Mouse (Mus musculus) stomach, embryonic 16.5 days (tissue): Measurements from ENCODE around the gene Gm29133. TPM values are rescaled to one million over a fixed set of nuclear protein-coding genes. Genes with fewer than 3 reads are reported as not detected.

ENCODE experiments used
- ATAC-seq: fragments of 200-750 bp; cut with Nextera tagmentation; 2 replicates; pipeline ENCODE4 v1.8.0; 2017; ENCODE audit warnings: moderate number of reproducible peaks, moderate TSS enrichment; ENCODE audit not compliant: insufficient read depth, low FRiP score
- H3K27ac ChIP-seq: fragments of 300-500 bp; sonication (generic); 2 replicates; pipeline ENCODE4 v1.5.1; 2014; ENCODE audit warnings: low read length
- H3K27me3 ChIP-seq: fragments of 300-500 bp; sonication (generic); 2 replicates; pipeline ENCODE4 v1.6.1; 2014; ENCODE audit warnings: low read length, control low read depth, mixed read lengths; ENCODE audit not compliant: control insufficient read depth, insufficient read depth
- H3K36me3 ChIP-seq: fragments of 300-500 bp; sonication (generic); 2 replicates; pipeline ENCODE4 v1.6.1; 2014; ENCODE audit warnings: low read length; ENCODE audit not compliant: control insufficient read depth, insufficient read depth
- H3K4me1 ChIP-seq: fragments of 300-500 bp; sonication (generic); 2 replicates; pipeline ENCODE4 v1.6.1; 2014; ENCODE audit warnings: low read length, control low read depth, mixed read lengths; ENCODE audit not compliant: control insufficient read depth, insufficient read depth
- H3K4me2 ChIP-seq: fragments of 300-500 bp; sonication (generic); 2 replicates; pipeline ENCODE4 v1.6.1; 2014; ENCODE audit warnings: low read depth, low read length, mixed read lengths
- H3K4me3 ChIP-seq: fragments of 300-500 bp; sonication (generic); replicated peaks from 2 replicates; pipeline ENCODE4 v1.5.1; 2014; ENCODE audit warnings: mild to moderate bottlenecking, low read length
- H3K9ac ChIP-seq: fragments of 300-500 bp; sonication (generic); 2 replicates; pipeline ENCODE4 v1.6.1; 2014; ENCODE audit warnings: low read length
- H3K9me3 ChIP-seq: fragments of 300-500 bp; sonication (generic); replicated peaks from 2 replicates; pipeline ENCODE4 v1.6.1; 2016; ENCODE audit warnings: low read length, control low read depth; ENCODE audit not compliant: control insufficient read depth
- WGBS: fragments of 180-500 bp; shearing (Covaris S2); extraction: QIAGEN DNeasy Blood & Tissue Kit; methylation state at CpG from one replicate; pipeline ENCODE4 v1.1.7; 2014; 5-methylcytosine and 5-hydroxymethylcytosine counted together
- polyA plus RNA-seq: library from polyadenylated mRNA; unstranded; fragments of >200 nt; fragmentation: Nextera tagmentation; extraction: Ambion mirVana; gene quantifications from 2 replicates; pipeline ENCODE4 v1.2.1, GENCODE M21; 2015

Gene Gm29133
- not detected in 2 replicates for polyA plus RNA-seq

DNA sequence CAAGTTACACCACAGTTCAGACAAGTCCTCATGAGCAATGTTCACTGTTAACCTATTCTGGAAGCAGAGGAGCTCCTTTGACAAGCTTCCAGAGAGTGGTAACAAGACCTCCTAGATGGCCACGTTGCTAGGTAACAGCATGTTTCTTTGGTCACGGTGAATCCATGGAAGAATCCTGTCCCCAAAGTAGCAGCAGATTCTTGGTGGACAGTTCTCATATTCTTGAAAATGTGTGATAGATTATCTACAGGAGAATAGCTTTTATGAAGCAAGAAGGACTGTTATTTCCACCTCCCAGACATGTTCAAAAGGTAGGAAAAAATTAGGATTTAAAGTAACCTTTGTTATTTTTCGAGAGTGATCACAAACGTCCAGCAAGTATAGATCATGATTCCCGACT lies at the start of gene Gm29133:
Gm29133 (plus strand) TSS at position 301 of the 400 bp plus-strand sequence.
- ATAC-seq: no peak

GRCm38 (mm10) chr3:75699088-75699487 lies 48.9 kb upstream of the Gm29133 start:
- Histone ChIP-seq H3K4me2 (no peak overlapping the region), H3K36me3 (no peaks in the 10 kb centered on the region), H3K27ac (no peak overlapping the region), H3K27me3 (no peaks in the 10 kb centered on the region), H3K4me1 (no peaks in the 10 kb centered on the region), H3K9me3 (no peaks in the 10 kb centered on the region), H3K4me3 (no peak overlapping the region), H3K9ac (no peak overlapping the region)
- no peak for ATAC-seq
- 74% methylated on average over 3 of the region's 3 CpGs for WGBS

More for the DNA sequence above, at the start of gene Gm29133:
- H3K27ac ChIP-seq: no peak within 1 kb of the TSS
- no peak within 1 kb of the TSS for H3K9ac ChIP-seq
- H3K4me1 ChIP-seq: no peaks in the 10 kb centered on the region
- no peaks in the 10 kb centered on the region for H3K36me3 ChIP-seq
- H3K9me3 ChIP-seq: no peaks in the 10 kb centered on the region
- no peak within 1 kb of the TSS for H3K4me3 ChIP-seq
- H3K4me2 ChIP-seq: no peak within 1 kb of the TSS
- 56% methylated on average over 5 of the region's 5 CpGs for WGBS
- no peaks in the 10 kb centered on the region for H3K27me3 ChIP-seq

- Histone ChIP-seq H3K4me3 (no peak overlapping the region), H3K27ac (no peak overlapping the region), H3K4me1 (no peaks in the 10 kb centered on the region), H3K9ac (no peak overlapping the region), H3K9me3 (no peaks in the 10 kb centered on the region), H3K4me2 (no peak overlapping the region), H3K36me3 (no peaks in the 10 kb centered on the region), H3K27me3 (no peaks in the 10 kb centered on the region)
- 73% methylated on average over 3 of the region's 3 CpGs for WGBS
- ATAC-seq: no peak
These were observed 46.7 kb upstream of the Gm29133 start for GRCm38 (mm10) chr3:75701336-75701735.

DNA sequence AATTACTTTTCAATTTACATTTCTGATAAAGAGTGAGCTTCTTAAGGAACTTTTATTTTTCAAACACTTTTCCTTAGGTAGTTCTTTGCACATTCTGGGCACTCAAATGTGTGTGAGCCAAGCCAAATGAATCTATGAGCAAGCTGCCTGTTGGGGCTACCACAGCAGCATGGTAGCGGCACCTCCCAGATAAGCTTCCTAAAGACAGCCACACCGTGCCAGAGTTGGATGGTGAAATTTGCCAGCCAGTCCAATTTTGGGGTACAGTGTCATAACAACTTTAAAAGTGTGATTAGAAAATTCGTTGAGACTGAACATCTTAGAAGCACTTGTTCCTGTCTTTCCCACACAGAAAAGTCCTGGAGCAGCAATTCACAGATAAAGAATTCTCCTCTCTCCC lies 41.5 kb upstream of the Gm29133 start:
- H3K4me1 ChIP-seq: no peaks in the 10 kb centered on the region
- no peaks in the 10 kb centered on the region for H3K36me3 ChIP-seq
- ATAC-seq: no peak
- H3K4me2 ChIP-seq: no peak overlapping the region
- no peaks in the 10 kb centered on the region for H3K9me3 ChIP-seq
- 69% methylated on average over 3 of the region's 3 CpGs for WGBS
- no peak overlapping the region for H3K27ac ChIP-seq
- no peak overlapping the region for H3K4me3 ChIP-seq
- H3K27me3 ChIP-seq: no peaks in the 10 kb centered on the region
- no peak overlapping the region for H3K9ac ChIP-seq

DNA sequence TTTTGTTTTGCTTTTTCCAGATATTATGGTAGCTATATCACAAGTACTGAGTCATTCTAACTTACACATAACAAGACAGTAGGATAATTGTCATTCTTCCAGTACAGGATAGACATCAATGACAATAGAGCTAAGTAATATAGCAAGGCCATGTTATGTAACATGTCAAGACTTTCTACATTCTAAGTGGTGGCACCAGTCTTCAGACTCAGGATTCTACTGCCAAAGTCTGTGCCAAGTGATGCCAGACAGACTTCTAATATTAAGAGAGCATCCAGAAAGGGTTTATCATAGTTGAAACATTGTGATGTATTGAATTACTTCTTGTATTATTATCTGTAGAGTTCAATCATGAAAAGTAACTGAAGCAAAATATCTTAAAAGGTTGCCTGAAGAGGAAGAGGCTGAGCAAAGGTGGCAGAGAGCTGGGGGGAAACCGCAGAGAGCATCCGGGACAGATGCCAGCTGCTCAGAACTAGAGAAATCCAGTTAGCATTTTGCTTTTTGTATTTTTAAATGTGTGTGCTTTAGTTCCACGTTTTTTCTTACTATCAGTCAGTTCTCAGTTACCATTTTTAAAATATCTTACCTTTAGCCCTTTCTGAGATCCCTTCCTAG lies 34.2 kb upstream of the Gm29133 start:
- no peaks in the 10 kb centered on the region for H3K4me1 ChIP-seq
- H3K27me3 ChIP-seq: no peaks in the 10 kb centered on the region
- no peak overlapping the region for H3K4me3 ChIP-seq
- no peak overlapping the region for H3K27ac ChIP-seq
- ATAC-seq: no peak
- no peak overlapping the region for H3K4me2 ChIP-seq
- no peaks in the 10 kb centered on the region for H3K36me3 ChIP-seq
- WGBS: 60% methylated on average over 3 of the region's 3 CpGs
- no peaks in the 10 kb centered on the region for H3K9me3 ChIP-seq
- H3K9ac ChIP-seq: no peak overlapping the region

- Histone ChIP-seq H3K4me3 (no peak overlapping the region), H3K36me3 (no peaks in the 10 kb centered on the region), H3K27me3 (no peaks in the 10 kb centered on the region), H3K27ac (no peak overlapping the region), H3K4me1 (no peaks in the 10 kb centered on the region), H3K9me3 (no peaks in the 10 kb centered on the region), H3K4me2 (no peak overlapping the region), H3K9ac (no peak overlapping the region)
- 16% methylated on average over 2 of the region's 2 CpGs for WGBS
- no peak for ATAC-seq
These were observed 27.3 kb upstream of the Gm29133 start for GRCm38 (mm10) chr3:75720663-75721062.

GRCm38 (mm10) chr3:75730982-75731600 lies 16.9 kb upstream of the Gm29133 start:
- Histone ChIP-seq H3K4me2 (no peak overlapping the region), H3K9ac (no peak overlapping the region), H3K27me3 (no peaks in the 10 kb centered on the region), H3K36me3 (no peaks in the 10 kb centered on the region), H3K4me1 (no peaks in the 10 kb centered on the region), H3K9me3 (no peaks in the 10 kb centered on the region), H3K27ac (no peak overlapping the region), H3K4me3 (no peak overlapping the region)
- ATAC-seq: no peak
- WGBS: 77% methylated on average over 3 of the region's 3 CpGs

GRCm38 (mm10) chr3:75743664-75744437 lies 4.1 kb upstream of the Gm29133 start:
- no peaks in the 10 kb centered on the region for H3K36me3 ChIP-seq
- 65% methylated on average over 4 of the region's 4 CpGs for WGBS
- no peaks in the 10 kb centered on the region for H3K27me3 ChIP-seq
- H3K9ac ChIP-seq: no peak overlapping the region
- ATAC-seq: no peak
- no peak overlapping the region for H3K4me3 ChIP-seq
- H3K27ac ChIP-seq: no peak overlapping the region
- H3K4me2 ChIP-seq: no peak overlapping the region
- no peaks in the 10 kb centered on the region for H3K9me3 ChIP-seq
- no peaks in the 10 kb centered on the region for H3K4me1 ChIP-seq

DNA sequence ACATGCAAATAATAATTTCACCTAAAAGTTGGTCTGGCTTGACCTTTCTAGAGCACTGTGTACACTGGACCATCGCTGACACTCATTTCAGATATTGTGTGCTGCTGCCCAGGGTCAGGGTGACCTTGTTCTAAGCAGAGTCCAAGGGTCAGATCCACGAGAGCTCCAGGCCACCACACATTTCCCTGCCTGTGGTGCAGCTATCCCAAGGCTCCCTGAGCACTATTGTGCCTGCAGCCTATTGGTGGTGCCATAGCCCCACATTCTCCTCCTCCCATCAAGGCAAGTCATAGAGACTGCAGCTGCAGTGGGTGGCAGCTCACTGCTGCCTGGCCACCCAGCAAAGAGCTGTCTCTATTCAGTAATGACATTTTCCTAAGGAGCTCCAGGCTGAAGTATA lies 2.7 kb upstream of the Gm29133 start:
- WGBS: 54% methylated on average over 2 of the region's 2 CpGs
- no peak for ATAC-seq
- H3K4me3 ChIP-seq: no peak overlapping the region
- H3K4me1 ChIP-seq: no peaks in the 10 kb centered on the region
- no peaks in the 10 kb centered on the region for H3K36me3 ChIP-seq
- H3K9me3 ChIP-seq: no peaks in the 10 kb centered on the region
- no peaks in the 10 kb centered on the region for H3K27me3 ChIP-seq
- H3K4me2 ChIP-seq: no peak overlapping the region
- no peak overlapping the region for H3K27ac ChIP-seq
- H3K9ac ChIP-seq: no peak overlapping the region
